Mouse (Mus musculus): ENCODE results near the gene B3galt1. TPM values are rescaled to one million over a fixed set of nuclear protein-coding genes. Genes with fewer than 3 reads are reported as not detected.

Gene B3galt1
- not detected in 2 replicates for total RNA-seq (2014; fragmentation: Nextera tagmentation)
- total RNA-seq (2017) = not detected in 2 replicates

GRCm38 (mm10) chr2:67565480-67566331 is at the start of gene B3galt1:
Gene B3galt1, plus strand, starts transcription at chr2:67565871.
- peak; percentile 81 for ATAC-seq (replicated peaks; ENCODE audit: poor library complexity, severe bottlenecking)

DNA sequence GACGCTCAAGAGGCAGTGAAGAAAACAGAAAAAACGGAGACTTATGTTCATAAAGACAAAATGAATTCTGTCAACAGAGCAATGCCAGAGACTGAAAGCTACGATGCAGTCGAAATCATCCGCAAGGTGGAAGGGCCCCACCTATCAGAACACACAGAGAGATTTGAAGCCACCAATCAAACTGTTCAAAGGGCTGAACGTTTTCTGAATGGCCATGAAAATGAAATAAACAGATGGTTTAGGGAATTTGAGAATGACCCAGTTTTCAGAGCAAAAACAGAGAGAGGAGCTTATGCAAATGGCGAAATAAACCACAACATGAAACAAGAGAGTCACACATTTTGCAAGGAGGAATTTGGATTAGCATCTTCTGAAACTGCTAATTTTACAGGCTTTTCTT is 49.3 kb upstream of the B3galt1 start:
- no peak for ATAC-seq (replicated peaks; ENCODE audit: poor library complexity, severe bottlenecking)

DNA sequence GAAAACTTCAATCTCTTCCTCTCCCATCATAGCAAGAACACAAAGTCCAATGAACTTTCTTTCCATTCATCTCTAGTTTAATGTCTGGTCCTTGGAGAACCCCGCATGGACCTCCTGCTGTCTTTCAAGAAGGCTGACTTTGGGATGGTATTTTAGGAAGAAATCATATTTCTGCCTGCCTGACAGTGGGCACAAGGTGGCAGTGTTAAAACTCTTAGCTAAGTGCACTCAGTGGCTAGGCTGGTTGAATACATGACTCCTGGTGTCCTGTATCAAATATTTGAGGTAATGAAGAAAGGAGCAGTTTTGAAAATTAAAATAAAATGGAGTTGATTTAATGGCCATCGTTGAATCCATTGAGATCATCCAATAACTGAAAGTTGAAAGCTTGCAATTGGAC is 30.3 kb upstream of the B3galt1 start:
- ATAC-seq (replicated peaks; ENCODE audit: poor library complexity, severe bottlenecking) = no peak

GRCm38 (mm10) chr2:67539426-67539825 is 26.2 kb upstream of the B3galt1 start:
- ATAC-seq (replicated peaks; ENCODE audit: poor library complexity, severe bottlenecking) = no peak

- ATAC-seq (replicated peaks; ENCODE audit: poor library complexity, severe bottlenecking) = no peak
Measured at GRCm38 (mm10) chr2:67541957-67542696, 23.5 kb upstream of the B3galt1 start.

GRCm38 (mm10) chr2:67544426-67544825 is 21.2 kb upstream of the B3galt1 start:
- ATAC-seq (replicated peaks; ENCODE audit: poor library complexity, severe bottlenecking) = no peak

DNA sequence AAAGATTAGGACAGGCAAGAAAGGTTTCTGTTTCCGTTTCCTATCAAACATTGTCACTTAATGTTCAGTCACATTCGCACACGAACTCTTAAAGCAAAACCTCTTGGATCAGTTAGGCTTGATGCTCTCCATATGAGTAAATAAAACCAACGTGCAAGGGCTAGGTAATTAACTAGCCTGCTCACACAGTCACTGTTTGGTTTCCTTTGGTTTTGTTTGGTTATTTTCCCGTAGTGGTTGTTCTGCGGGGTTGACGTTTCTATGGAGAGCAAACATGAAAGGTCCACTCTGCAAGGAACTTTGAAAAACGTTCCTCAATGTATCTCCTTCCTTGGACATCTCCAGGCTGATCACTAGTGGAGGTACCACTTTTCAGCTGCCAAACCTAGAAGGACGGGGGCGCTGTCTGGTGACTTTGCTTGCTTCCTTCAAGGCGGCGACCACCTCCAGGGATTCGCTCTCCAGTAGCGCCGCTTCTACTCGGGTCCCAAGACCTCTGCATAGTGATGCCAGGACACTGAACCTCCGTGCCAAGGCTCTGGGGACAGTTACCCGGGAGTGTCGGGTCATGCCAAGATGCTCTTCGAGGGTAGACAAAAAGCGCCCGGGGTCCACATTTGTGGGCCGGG is 706 bp upstream of the B3galt1 start:
- 0 out of 2 replicates have a peak, but pooled peaks have one; percentile 5 for ATAC-seq (replicated peaks; ENCODE audit: poor library complexity, severe bottlenecking)

GRCm38 (mm10) chr2:67566566-67566965 is 895 bp downstream of the B3galt1 start:
- ATAC-seq (replicated peaks; ENCODE audit: poor library complexity, severe bottlenecking) = no peak

- no peak for ATAC-seq (replicated peaks; ENCODE audit: poor library complexity, severe bottlenecking)
Measured at GRCm38 (mm10) chr2:67567141-67567680, 1.5 kb downstream of the B3galt1 start.

GRCm38 (mm10) chr2:67576634-67577033 is 11.0 kb downstream of the B3galt1 start:
- ATAC-seq (replicated peaks; ENCODE audit: poor library complexity, severe bottlenecking) = no peak

GRCm38 (mm10) chr2:67583091-67583490 is 17.4 kb downstream of the B3galt1 start:
- no peak for ATAC-seq (replicated peaks; ENCODE audit: poor library complexity, severe bottlenecking)

DNA sequence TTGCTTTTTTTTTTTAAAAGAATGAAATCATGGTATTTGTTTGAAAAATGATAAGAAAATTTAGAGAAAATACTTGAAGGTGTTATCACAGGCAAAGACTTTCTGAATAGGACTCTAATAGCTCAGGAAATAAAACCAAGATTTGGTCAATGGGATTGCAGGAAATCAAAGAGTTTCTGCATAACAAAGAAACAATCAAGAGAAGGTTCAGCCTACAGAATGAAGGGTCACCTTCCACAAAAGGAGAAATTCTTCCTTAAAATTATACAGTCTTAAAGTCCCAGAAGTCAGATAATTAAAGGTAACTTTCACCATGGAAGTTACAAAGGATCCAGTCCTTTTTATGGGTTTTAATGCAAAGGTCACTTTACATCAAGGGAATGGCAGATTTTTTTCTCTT is 24.7 kb downstream of the B3galt1 start:
- no peak for ATAC-seq (replicated peaks; ENCODE audit: poor library complexity, severe bottlenecking)

- no peak for ATAC-seq (replicated peaks; ENCODE audit: poor library complexity, severe bottlenecking)
Measured at GRCm38 (mm10) chr2:67591831-67592629, 26.4 kb downstream of the B3galt1 start.

- ATAC-seq (replicated peaks; ENCODE audit: poor library complexity, severe bottlenecking) = no peak
Measured at GRCm38 (mm10) chr2:67622902-67623301, 57.2 kb downstream of the B3galt1 start.

DNA sequence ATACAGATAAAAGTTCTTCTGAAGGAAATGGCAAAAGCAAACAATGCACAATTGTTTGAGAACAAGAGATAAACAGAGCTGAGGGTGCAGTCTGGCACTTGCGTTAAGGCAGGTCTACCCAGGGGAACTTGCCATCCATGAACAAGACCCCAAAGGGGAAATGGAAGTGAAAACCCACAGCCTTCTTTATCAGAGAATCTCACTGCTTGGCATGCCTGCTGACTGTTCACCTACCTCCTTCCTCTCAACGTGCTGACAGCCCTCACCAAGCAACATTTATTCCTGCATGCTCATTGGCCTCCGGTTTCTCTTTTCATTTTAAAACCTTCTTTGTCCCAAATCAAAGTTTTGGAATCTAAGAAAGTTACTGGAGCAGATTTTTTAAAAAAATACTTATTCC is 62.0 kb downstream of the B3galt1 start:
- 0 out of 2 replicates have a peak, but pooled peaks have one; percentile 17 for ATAC-seq (replicated peaks; ENCODE audit: poor library complexity, severe bottlenecking)

GRCm38 (mm10) chr2:67628289-67628688 is 62.6 kb downstream of the B3galt1 start:
- no peak for ATAC-seq (replicated peaks; ENCODE audit: poor library complexity, severe bottlenecking)

DNA sequence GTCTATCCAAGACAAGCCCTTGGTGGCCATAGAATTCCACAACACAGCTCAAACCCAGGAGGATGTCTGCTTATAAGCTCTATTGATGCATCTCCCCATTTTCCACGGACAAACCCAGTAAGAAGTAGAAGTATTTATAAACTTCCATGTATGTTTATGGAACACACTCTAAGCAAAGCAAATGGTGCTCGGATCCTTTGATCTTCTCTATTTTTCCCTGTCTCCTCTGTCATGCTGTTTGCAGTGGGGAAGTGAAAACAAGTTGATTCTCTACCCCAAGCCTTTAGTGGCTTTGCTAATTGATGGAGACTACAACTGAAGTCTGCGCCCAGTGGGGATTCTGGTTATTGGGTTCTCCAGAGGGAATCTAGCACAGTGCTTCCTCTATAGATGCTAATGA is 89.2 kb downstream of the B3galt1 start:
- ATAC-seq (replicated peaks; ENCODE audit: poor library complexity, severe bottlenecking) = no peak

DNA sequence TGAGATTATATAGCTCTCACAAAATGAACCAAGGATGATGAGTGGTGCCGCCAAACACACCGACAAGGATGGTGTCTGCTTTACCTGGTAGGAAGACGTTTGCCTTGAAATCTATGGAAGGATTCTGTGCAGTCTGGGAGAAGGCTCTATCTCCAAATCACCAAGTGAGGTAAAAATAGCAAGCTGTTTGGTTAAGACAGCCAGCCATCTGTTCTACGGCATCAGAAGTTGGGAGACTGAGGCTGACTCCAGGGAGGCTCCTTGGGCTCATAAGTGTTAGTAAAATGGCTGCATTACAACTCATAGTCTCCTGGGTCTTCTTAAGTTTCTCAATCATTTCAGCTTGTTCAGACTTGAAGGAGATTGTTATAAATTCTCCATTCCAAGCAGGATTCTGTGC is 91.7 kb downstream of the B3galt1 start:
- no peak for ATAC-seq (replicated peaks; ENCODE audit: poor library complexity, severe bottlenecking)

- ATAC-seq (replicated peaks; ENCODE audit: poor library complexity, severe bottlenecking) = no peak
Measured at GRCm38 (mm10) chr2:67658091-67658490, 92.4 kb downstream of the B3galt1 start.

DNA sequence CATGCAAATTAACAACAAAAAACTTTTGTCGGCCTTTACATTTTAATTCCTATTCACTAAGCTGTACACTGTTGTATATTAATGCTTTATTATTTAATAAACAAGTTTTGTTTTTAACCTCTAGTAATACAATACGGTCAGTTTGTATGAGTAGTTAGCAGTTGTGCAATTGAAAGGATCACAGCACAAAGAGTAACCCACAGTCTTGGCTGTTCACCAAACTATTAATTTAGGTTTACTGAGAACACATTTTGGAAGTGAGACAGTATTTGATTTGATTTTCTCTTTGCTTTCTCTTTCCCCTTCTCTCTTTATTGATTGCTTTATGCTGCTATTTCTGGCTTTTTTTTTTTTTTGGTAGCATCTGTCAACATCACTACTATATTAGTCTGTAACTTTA is 106.0 kb downstream of the B3galt1 start:
- no peak for ATAC-seq (replicated peaks; ENCODE audit: poor library complexity, severe bottlenecking)
